Mouse (Mus musculus) lung, postnatal 36 days (tissue): ENCODE data around the gene Kcnq5.
"Not testable (repeated sequence)": the region's sequence is repeated elsewhere in the genome, so short reads cannot be mapped to it uniquely, and the experiment has no call there.

ENCODE experiments used
- DNase-seq: peaks from one replicate; pipeline ENCODE4 v3.0.0; 2022; ENCODE audit warnings: mixed read lengths

Gene Kcnq5

DNA sequence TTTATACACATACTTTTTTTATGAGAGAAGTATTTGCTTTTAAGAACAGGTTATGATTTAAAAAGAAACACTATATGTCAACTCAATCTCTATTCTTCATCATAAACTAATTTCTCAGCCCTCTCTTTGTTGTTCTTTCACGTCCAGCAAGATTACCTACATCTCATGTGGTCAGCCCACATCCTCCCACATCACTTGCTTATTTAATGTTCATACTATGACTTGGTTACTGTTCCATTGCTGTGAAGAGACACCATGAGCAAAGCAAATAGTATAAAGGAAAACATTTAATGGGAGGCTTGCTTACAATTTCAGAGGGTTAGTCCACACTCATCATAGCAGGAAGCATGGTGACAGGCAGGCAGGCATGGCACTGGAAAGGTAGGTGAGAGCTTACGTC lies 124.4 kb downstream of the Kcnq5 start:
- DNase-seq: no peak

DNA sequence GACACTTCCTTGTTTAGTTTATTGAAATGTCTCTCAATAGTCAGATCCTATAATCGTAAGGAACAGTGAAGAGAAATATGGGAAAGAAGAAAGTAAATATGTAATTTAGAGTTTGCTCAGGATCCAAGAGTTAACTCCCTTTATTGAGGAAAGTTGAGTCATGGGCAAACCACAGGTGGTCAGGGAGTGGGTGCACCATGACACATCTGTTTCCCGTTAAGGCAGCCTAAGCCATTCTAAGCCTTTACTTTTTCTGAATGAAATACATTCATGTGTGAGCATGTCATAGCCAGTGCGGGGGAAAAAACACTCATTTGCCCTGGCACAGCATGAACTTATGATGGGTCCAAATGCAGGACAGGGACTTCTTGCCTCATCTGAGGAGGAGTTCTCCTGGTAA lies 125.4 kb downstream of the Kcnq5 start:
- DNase-seq: no peak

- peak; percentile 1 for DNase-seq
Observed at GRCm38 (mm10) chr1:21829909-21830455, 131.8 kb downstream of the Kcnq5 start.

DNA sequence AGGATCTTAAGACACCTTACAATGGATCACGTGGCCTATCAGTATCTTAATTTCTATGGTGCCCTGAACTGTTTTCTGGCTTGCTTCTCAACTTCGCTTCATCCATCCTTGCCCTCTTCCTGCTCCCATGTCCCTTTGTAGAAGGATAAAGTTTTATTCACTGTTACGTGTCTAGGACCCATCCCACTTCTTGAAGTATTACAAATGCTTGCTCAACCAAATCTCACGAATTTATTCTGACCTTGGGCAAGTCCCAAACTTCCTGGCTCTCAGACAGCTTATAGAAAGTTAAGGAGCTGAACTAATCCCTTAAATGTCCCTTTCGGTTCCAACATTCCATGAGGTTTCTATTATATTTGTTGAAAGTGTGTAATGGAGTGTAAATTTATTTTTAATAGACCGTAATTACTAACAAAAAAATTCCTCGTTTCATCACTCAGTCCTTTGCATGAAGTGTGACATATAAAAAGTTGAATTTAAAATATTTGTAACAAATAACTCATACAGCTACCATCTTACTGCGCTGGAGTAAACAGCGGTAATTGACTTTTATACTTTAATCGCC lies 141.6 kb downstream of the Kcnq5 start:
- DNase-seq: no peak

- peak; percentile 33 for DNase-seq
Observed at GRCm38 (mm10) chr1:21805064-21805463, 156.7 kb downstream of the Kcnq5 start.

GRCm38 (mm10) chr1:21804477-21804866 lies 157.3 kb downstream of the Kcnq5 start:
- no peak for DNase-seq

DNA sequence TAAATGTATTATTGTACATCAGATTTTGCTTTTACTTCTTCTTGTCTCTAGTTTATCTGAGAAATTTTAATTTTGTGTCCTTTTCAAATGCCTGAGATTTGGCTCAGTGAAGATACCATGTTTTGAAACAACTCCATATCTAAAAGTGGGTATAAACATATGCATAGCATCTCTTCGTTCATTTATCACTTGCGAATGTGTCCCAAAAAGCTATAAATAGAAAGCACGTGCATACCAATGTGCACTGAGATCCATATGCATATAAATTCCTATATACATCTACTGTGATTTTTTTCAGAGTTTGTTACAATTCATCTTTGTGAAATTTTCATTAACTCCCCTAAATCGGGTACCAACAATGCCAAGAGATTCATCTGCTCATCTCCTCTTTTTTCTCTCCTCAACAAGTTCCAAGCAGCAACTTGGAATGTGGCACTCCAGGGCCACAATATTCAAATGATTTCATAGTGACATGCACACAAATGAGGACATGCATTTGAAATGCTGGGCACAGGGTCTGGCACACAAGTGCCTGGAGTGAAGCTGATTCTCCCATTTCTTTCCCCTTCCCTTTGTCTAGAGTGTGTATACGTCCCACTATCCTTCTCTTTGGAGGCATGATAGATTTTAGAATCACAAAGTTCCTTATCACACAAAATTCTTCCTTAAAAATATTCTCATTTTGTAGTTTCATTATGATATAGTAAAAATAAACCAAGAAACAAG lies 157.8 kb downstream of the Kcnq5 start:
- no peak for DNase-seq

- DNase-seq: no peak
Observed at GRCm38 (mm10) chr1:21780746-21781145, 181.0 kb downstream of the Kcnq5 start.

DNA sequence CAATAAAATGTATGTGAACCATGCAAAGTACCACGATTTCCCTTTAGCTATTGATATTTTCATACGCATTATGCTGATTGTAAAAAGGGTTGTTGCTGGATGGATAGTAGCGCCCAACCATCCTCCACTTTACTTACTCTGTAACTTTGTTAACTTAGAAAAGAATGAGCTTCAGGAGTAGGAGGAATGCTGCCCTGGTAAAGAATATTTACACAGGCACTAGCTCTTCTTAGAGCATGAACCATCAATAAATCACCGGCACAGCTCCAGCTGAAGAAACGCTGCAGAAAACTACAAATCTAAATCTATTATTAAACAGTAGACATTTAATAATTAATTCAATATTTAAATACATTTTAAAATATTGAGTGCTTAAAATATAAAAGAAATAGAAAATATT lies 184.2 kb downstream of the Kcnq5 start:
- no peak for DNase-seq

- DNase-seq: peak; percentile 16
Observed at GRCm38 (mm10) chr1:21773931-21774330, 187.8 kb downstream of the Kcnq5 start.

DNA sequence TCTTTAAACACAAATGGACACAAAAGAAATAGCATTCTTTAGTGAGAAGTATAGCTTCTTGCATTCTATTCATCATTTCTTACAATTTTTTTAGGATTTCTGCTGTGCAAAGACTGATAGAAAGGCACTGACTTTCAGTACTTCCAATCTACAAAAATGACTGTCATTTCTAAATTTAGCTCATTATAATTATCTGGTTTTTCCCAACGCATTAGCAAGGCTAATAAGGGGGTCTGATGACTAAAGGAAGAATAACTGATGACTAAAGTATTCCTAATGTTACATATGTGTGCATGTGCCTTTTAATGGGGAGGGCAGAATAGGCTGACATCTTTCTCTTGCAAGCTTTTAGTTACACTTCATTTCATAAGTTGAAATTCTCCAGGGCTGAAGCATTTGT lies 191.2 kb downstream of the Kcnq5 start:
- DNase-seq: no peak

DNA sequence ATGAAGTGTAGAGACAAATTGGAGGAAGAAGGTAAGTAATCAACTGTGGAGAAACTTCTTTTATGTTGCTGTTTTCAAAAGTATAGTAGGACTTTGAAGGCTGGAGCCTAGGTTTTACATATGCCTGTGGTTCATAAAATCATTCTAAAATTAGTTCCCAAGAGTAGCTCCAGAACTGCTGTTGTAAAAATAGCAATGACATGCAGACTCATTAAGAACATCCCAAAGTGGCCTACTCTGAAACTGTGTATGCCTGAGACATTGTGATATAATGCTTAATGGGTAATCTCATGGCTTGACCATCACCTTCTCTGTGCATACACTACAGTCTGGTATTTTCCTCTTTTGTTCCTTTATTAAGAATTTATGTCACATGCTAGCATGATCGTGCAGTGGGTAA lies 212.4 kb downstream of the Kcnq5 start:
- no peak for DNase-seq

DNA sequence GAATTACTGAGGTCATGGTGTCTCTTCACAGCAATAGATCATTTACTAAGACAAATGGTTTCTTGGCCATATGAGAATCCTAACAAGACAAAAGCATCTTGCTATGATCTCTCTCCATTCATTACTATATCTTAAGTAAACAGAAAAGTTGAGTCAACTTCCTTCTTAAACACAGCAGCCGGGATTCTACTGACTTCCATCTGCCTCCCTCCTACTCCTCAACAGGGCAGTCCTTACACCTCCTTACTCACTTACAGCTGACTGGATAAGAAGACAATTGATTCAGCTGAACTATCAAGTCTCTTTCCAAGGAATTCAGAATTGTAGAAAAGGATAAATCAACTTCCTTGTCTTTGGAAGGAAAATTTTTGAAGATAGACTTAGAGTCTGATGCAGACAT lies 232.6 kb downstream of the Kcnq5 start:
- no peak for DNase-seq

DNA sequence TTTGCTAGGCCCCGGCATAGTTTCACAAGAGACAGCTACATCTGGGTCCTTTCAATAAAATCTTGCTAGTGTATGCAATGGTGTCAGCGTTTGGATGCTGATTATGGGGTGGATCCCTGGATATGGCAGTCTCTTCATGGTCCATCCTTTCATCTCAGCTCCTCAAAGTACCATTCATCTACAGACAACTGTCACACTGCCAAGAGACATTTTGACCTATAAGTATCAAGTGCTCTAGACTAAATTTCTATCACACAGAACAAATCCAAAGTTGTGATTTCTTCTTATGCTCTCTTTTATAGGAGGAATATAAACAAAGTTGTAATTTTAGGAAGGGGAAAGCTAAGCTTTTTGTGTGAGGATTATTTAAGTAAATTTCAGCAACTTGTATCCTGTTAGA lies 238.5 kb downstream of the Kcnq5 start:
- DNase-seq: not testable (repeated sequence)

DNA sequence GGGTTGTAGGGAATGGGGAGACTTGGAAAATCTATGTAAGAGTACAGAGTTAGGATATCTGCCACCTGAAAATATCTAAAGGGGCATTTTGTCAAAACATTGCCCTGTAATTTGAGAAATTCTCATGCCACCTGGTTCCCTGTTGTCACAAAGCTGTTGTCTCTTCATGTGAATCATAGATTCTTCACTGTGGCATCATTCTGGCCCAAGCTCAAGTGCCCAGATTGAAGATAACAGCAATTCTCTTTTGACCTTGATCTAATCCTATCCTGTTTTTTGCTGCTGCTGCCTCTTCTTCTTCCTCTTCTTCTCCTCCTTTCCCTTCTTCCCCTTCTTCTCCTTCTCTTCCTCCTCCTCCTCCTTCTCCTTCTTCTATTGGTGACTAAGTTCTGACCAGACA lies 240.5 kb downstream of the Kcnq5 start:
- no peak for DNase-seq

DNA sequence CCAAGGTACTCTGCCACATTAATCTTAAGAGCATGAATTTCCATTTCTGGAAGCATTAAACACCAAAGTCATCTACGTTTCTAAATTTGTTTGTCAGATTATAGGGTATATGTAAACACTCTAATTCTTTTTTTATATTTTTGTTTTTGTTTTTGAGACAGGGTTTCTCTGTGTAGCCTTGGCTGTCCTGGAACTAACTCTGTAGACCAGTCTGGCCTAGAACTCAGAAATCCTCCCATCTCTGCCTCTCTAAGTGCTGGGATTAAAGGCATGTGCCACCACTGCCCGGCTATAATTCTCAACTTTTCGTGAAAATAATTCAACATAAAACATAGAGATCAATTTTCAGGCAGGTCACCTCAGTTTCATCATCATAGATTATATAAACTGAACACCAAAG lies 246.9 kb downstream of the Kcnq5 start:
- DNase-seq: no peak

GRCm38 (mm10) chr1:21712711-21713110 lies 249.0 kb downstream of the Kcnq5 start:
- no peak for DNase-seq

- no peak for DNase-seq
Observed at GRCm38 (mm10) chr1:21690458-21690857, 271.3 kb downstream of the Kcnq5 start.

- no peak for DNase-seq
Observed at GRCm38 (mm10) chr1:21688918-21689317, 272.8 kb downstream of the Kcnq5 start.

DNA sequence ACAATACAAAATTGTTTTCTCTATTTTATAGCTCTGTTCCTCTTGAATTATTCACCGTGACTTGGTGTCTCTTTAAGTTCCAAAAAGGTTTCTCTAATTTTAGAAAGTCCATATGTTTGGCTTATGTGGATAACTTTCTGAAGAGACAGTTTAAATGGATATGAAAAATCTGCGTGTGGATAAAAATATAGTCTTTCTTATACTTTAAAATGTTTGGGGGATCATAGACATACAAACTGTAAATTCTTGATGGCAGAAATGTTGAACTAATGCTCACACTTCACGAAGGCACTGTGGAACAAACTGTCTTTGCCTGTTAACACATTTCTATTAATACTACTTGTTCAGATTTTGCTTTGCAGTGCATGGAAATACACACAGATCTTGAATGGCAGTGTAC lies 277.3 kb downstream of the Kcnq5 start:
- DNase-seq: no peak

DNA sequence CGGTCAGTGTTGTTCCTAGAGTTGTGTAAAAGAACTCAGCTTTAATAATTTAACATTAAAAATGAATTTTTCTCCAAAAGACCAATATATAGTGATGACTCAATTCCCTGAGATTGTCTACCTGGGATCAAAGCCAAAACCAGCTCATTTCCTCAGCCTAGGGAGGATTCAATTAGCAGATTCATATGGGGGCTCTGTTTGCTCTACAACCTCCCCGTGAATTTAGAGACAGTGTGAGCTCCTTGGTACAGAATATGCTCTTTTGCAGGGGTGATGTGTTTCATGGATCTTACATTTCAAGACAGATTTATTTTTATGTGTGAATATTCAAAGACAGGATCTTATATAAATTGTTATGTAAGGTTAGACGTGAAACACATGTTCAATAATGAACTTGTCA lies 284.9 kb downstream of the Kcnq5 start:
- DNase-seq: no peak

DNA sequence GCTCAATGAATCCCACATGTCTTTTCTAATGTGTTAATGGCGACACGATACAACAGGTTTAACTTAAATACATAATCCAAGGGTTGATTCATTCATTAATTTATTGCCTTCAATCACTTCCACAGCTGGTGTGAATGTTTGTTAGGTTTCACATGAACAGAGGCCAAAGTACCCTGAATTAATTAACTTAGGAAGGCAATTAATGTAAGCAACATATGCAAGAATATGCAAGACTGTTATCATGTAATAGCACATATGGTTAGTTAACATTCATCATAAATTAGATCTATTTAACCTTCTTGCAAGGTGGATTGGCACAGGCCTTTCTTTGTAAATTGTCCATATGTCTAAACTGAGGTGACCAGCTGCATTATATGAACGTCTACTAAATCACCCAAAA lies 300.9 kb downstream of the Kcnq5 start:
- DNase-seq: no peak

DNA sequence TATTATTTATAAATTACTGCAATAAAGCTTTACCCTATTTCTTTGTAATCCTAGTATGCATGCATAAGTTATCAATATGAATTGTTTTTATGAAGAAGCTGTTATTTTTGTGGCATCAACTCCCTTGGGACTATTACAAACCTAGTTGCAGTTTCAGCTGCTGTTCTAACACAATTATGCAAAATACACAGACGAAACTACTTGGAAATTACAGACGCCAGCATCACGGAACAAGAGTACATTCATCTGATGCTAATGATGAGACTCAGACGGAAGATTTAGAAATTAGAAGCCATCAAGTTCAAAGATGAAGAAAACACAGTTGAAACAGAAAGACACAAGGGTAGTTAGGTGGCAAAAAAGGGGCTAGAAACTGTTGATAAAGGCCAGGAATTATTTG lies 310.9 kb downstream of the Kcnq5 start:
- DNase-seq: no peak

DNA sequence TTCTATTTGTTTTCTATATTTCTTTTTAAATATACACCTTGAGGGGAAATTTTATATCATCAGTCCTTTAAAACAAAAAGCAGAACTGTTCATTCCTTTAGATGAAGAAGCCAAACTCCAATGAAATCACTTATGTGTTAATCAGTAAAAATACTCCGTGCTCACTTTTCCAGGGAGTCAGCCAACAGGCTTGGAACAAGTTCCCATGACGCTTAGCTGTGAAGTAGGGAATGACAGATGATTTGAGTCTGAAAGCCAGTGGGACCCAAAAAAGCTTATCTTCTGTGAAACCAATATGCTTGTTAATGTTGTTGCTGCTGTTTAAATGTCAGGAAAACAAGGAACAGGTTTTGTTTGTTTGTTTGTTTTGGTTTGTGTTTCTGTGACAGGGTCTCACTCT lies 326.3 kb downstream of the Kcnq5 start:
- peak; percentile 13 for DNase-seq

GRCm38 (mm10) chr1:21634013-21634412 lies 327.7 kb downstream of the Kcnq5 start:
- no peak for DNase-seq
